Mouse (Mus musculus): ENCODE measurements around the gene Plekha8. TPM values are rescaled to one million over a fixed set of nuclear protein-coding genes. Genes with fewer than 3 reads are reported as not detected.

Gene Plekha8
- polyA plus RNA-seq, 1 experiment, result 8.0 TPM

DNA sequence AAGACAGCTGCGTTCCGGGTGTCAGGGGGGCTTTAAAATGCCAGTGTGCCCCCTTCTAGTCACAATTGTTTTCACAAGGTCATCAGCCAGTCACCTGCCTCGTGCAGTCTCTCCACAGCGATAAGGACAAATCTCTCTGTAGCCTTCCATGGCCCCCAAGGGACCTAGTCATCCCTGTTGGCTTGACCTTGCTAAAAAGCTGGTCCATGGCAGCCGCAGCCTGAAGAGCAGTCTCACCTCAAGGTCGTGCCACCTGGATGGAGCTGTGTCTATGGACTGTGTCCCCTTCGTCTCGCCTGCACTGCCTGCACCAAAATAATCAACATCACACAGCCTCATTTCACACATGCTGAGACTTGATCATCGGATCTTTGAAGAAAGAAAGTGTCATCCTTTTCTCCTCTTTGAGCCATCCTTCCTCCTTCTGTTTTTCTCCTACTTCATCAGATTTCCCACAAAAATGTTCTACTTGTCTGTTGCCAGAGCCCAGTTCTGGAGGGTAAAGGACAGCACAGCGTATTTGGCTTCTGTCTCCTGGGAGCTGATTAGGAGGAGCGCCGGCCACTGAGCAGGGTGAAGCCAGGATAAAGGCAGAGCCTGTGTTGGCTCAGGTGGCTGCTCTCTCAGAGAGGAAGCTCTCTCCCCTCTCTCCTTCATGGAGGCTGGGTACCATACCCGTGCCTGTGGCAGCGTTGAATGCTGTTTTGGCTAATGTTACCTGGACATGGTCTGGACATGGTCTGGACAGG is 96.6 kb downstream of the Plekha8 start:
- no peak for DNase-seq (ENCODE audit: extremely low spot score in 1 of 2, low spot score in 1 of 2)

DNA sequence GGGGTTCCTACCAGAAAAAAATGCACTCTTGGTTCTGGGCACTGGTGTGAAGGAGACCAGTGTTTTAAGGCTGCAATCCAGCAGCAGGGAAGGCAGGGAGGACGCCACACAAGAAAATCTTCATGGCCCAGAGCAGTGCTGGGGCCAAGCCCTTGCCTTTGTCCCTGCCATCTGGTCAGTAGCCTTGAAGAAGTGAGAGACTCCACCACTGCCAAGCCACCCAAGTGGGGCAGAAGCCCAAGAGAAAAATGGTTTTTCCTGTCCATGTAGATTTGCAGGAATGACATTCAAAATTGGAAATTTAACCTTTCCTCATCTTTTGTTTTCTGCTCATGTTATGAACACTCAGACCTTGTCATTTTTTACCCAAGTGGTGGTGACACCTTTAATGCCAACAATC is 97.3 kb downstream of the Plekha8 start:
- no peak for DNase-seq (ENCODE audit: extremely low spot score in 1 of 2, low spot score in 1 of 2)

- no peak for DNase-seq (ENCODE audit: extremely low spot score in 1 of 2, low spot score in 1 of 2)
Observed at GRCm38 (mm10) chr6:54693286-54693685, 98.4 kb downstream of the Plekha8 start.

Other genes with a start within 250 kb of the Plekha8 start
- gene Wipf3, start 165.5 kb upstream of the Plekha8 start, polyA plus RNA-seq (2012; rRNA removed), result 81.9 and 82.1 TPM in 2 replicates
- 101 and 121 TPM in 2 replicates for gene Scrn1, start 28.6 kb upstream of the Plekha8 start, polyA plus RNA-seq (2012; rRNA removed)
- 12.7 and 13.7 TPM in 2 replicates for gene Fkbp14, start 2.2 kb downstream of the Plekha8 start, polyA plus RNA-seq (2012; rRNA removed)
- 43.9 and 45.4 TPM in 2 replicates for gene Mturn, start 86.5 kb downstream of the Plekha8 start, polyA plus RNA-seq (2012; rRNA removed)
- 8.8 and 9.4 TPM in 2 replicates for gene Znrf2, start 221.8 kb downstream of the Plekha8 start, polyA plus RNA-seq (2012; rRNA removed)